Mouse (Mus musculus) gastrocnemius, postnatal 25 days (tissue): ENCODE measurements around the gene Cst6. TPM values are rescaled to one million over a fixed set of nuclear protein-coding genes. Genes with fewer than 3 reads are reported as not detected.

Experiments used
- DNase-seq: peaks from one replicate; pipeline ENCODE4 v3.0.0; 2022
- total RNA-seq, 2 experiments: library from RNA; stranded (reverse); gene quantifications; 1 replicate in 1 of 2; 2 replicates in 1 of 2; pipeline ENCODE4 v1.2.3; 2021

Cst6 gene
- total RNA-seq, 2 experiments from 2014 or later, result 19.7 to 41.3 TPM

DNA sequence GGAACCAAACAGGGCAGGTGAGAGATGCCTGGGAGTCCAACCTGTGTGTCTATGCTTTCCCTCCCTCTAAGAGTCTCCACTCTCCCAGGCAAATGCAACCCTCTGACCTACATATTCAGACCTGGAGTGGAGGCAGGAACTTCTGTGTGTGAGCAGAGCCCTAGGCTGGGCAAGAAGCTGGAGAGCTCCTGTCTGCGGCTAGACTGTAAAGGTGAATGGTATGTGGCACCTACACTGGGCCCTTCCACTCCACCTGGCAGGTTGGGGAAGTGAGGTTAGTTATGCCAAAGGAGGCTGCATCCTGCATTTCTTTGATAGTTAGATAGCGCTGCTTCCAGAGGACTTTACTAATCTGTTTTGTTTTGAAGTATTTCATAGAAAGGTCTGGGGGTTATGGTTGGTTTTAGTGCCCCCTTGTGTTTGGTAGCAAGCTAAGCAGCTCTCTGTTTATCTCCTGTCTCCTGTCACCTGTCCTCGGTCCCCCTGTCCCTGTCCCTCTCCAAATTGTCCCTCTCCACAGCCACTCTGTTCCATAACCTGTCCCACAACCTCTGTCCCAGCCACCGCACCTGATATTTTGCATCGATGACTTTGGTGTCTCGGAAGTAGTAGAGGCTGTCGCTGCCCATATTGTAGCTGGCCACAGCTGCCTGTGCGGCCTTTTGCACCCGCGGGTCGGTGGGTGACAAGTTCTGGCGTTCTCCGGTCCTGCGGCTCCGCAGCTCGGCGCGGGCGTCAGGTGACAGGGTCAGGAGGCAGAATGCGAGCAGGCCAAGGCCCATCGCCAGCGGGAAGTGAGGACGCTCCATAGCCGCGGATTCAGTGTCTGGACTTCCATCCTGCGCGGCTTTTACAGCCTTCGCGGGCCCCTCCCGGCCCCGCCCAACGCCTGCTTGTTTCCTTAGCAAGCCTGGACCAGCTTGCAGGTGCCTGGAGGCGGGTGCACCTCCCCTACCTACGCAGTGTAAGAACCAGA is 560 bp downstream of the Cst6 start:
- no peak for DNase-seq

GRCm38 (mm10) chr19:5348064-5348463 is 1.3 kb downstream of the Cst6 start:
- no peak for DNase-seq

- DNase-seq, result peak; percentile 33
Measured at GRCm38 (mm10) chr19:5345297-5346131, 3.9 kb downstream of the Cst6 start.

DNA sequence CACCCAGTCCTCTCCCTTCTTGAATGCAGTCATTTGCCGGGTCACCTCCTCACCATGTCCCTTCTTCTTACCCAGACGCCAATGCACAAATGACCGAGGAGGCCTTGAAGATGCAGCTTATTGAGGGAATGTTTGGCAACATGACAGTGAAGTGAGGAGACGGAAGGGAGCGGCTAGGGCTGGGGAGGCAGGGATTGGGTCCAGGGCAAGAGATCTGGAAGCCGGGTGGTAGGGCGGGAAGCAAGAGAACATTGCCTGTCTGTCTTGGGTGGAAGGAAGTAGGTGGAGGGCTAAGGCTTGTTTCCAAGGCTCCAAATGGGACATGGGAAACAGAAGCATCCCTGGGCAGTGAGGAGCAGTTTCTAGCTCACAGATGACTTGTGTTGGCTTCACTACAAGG is 8.0 kb downstream of the Cst6 start:
- no peak for DNase-seq

- peak; percentile 66 for DNase-seq
Measured at GRCm38 (mm10) chr19:5337975-5338374, 11.4 kb downstream of the Cst6 start.

- no peak for DNase-seq
Measured at GRCm38 (mm10) chr19:5335441-5335840, 13.9 kb downstream of the Cst6 start, which contains the start of gene Catsper1. Catsper1 (plus strand) TSS chr19:5335741.

DNA sequence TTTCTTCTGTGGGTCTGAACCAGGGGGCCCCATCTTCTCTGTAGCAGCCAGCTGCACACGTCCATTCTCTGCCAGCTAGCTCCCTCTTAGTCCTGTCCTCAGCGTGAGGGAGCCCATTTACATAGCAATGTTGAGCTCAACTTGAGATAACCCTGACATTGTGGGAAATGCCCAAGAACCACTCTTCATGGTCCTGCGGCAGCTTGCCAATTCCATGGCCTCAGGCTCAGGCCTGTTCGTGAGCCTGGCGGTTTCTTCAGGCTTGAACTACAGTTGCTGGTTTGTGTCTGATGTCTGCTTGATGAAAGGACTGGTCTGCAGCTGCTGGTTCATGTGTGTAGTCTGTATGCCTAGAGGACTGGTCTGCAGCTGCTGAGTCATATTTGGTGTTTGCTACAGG is 14.6 kb downstream of the Cst6 start:
- no peak for DNase-seq

DNA sequence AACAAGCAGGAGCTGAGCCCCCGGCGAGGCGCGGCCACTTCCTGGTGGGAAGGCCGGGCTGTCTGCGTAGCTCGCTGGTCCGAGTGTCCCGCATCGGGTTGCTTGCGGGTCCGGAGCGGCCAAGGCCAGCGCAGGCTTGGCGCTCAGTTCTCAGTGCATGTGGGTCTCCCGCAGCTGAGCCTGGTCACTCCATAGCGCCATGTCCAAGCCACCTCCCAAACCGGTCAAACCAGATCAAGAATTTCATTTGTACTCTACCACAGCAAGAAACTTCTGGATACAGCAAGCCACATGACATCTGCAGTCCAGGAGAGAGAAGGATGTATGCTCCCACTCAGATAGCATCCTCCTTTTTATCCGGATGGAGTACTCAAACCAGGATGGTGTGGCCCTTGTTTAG is 21.4 kb downstream of the Cst6 start:
- DNase-seq, result no peak

DNA sequence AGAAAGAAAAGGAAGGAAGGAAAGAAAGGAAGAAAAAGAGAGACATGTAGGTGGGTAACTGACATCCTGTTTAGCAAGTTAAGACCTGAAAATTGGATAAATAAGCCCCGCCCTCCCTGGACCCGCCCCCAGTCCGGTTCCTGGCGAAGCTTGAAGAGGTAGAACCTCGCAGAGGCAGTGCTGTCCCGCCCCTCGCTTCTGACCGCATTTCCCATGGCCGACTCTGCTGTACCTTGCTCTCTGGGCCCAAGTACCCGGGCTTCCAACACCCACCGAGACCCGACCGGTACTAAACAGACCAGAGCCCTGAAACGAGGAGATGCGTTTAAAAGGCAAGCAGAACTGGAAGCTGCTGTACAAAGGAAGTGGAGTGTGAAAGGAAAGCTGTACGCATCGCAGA is 25.6 kb downstream of the Cst6 start:
- DNase-seq, result no peak

DNA sequence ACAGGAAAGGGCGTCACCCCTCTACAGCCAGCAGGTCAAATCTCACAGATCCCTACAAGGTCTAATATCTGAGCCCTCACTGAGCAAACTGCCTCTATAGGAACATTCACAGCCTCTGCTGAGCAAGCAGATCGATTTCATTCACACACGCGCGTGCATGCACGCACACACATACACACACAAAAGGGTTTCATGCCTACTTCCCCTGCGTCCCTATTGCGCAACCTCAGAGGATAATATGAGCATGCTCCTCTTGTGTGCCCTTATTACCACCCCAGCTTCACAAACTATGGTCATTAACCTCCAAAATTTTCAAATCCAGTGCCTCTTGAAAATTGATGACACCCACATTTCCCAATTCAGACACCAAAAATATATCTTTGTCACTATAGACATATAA is 36.2 kb downstream of the Cst6 start:
- no peak for DNase-seq

- DNase-seq, result no peak
Measured at GRCm38 (mm10) chr19:5309025-5309424, 40.3 kb downstream of the Cst6 start.

DNA sequence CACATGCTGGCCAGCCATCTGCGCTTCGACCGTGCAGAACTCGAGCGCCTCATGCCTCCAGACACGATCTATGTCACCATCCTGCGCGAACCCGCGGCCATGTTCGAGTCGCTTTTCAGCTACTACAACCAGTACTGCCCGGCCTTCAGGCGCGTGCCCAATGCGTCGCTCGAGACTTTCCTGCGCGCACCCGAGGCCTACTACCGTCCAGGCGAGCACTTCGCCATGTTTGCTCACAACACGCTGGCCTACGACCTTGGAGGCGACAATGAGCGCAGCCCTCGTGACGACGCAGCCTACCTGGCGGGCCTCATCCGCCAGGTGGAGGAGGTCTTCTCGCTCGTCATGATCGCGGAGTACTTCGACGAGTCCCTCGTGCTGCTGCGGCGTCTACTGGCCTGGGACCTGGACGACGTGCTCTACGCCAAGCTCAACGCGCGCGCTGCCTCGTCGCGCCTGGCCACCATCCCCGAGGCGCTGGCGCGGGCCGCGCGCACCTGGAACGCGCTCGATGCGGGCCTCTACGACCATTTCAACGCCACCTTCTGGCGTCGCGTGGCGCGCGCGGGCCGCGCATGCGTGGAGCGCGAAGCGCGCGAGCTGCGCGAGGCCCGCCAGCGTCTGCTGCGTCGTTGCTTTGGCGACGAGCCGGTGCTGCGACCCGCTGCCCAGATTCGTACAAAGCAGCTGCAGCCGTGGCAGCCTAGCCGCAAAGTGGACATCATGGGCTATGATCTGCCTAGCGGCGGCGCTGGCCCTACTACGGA is 42.2 kb downstream of the Cst6 start:
- no peak for DNase-seq

DNA sequence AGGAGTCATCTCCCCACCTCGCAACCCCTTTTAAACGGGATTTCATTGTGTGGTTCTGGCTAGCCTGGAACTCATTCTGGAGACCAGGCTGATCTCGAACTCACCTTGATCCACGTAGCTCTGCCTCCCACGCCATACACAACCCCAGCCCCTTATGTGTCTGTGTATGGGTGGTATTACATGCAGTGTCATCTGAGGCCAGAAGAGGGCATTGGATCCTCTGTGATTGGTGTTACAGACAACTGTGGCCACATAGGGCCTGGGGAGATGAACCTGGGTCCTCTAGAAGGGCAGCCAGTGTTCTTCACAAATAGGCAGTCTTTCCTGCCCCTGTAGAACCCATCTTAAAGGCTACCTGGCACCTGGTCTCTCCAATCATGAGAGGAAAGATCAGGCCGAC is 43.1 kb downstream of the Cst6 start:
- DNase-seq, result no peak

- DNase-seq, result peak; percentile 19
Measured at GRCm38 (mm10) chr19:5302455-5302854, 46.9 kb downstream of the Cst6 start.

DNA sequence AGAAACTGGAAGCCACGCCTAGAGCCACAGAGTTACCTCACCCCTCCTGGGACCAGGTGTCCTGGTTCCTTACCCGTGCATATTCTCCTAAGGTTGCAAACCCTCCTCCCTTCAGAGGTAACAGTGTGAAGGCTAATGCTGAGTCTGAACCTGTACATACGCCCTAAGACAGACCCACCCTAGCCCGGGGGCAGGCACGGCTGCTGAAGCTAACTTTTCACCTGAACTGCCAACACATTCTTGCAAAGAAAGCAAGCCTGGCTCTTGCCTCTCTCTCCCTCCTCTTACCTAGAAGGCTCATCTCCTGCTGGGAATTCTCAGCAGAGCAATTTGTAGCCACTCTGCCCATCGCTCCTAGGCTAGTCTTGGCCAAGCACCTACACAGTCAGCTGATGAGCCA is 48.8 kb downstream of the Cst6 start:
- DNase-seq, result no peak

- DNase-seq, result no peak
Measured at GRCm38 (mm10) chr19:5297903-5298800, 51.2 kb downstream of the Cst6 start, which contains the start of gene Gal3st3. Gal3st3 (plus strand) TSS chr19:5298331.

DNA sequence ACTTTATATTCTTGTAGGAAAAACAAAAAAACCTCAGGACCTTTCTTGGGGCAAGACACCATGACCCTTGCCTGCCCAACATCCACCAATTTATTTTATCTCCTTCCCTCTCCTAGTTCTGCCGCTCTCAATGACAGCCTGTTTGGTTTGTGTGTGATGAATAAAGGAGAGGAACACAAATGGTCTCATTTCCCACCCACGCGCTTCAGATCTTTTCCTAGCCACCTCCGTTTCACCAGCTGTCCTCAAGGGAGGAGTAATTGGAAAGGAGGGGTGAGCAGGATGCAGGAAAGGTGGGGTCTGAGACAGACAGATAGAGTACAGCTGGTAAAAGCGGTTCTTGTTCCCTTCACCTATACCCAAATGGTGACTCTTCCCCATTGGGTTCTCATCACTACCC is 52.7 kb downstream of the Cst6 start:
- no peak for DNase-seq

GRCm38 (mm10) chr19:5295736-5296075 is 53.7 kb downstream of the Cst6 start:
- DNase-seq, result no peak

GRCm38 (mm10) chr19:5294972-5295735 is 54.2 kb downstream of the Cst6 start, which contains the start of gene Sf3b2:
Sf3b2 (minus strand) TSS chr19:5295455.
- peak; percentile 98 for DNase-seq
